Mouse (Mus musculus) ES-Bruce4 (cell line): ENCODE results near the gene Cptp.

ENCODE experiments used
- CTCF ChIP-seq: IDR thresholded peaks from one replicate; pipeline ENCODE4 v1.8.1; 2011; ENCODE audit warnings: low read depth, low read length
- POLR2A ChIP-seq: IDR thresholded peaks from one replicate; pipeline ENCODE4 v1.8.1; 2011; ENCODE audit warnings: low read length; ENCODE audit not compliant: insufficient read depth

- TF ChIP-seq POLR2A: peak; percentile 83
- TF ChIP-seq CTCF: peak; percentile 93
Measured at GRCm38 (mm10) chr4:155831205-155831766, 38.0 kb downstream of the Cptp start, which contains the start of gene Aurkaip1.
